Mouse (Mus musculus) lung, postnatal 25 days (tissue): Measurements from ENCODE around the gene Meis3.

Experiments
- DNase-seq: peaks from one replicate; pipeline ENCODE4 v3.0.0; 2022; ENCODE audit warnings: low spot score

Gene Meis3

DNA sequence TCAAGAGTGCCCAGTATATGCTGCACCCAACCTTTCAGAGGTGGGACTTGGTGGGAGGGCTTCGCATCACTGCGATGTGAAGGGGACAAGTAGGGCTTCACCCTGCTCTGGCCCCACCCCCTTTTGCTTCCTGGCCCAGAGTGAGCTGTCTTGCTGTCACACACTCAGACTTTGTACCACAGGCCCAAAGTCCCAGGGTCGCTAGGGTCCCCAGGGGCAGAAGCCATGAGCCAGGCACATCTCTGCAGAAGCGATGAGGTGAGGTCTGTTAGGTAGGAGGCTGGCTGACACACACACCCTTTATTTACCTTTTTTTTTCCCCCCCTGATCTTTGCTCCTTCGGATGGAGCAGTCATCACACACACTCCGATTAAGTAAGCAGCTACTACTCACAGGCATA is 38.3 kb downstream of the Meis3 start:
- DNase-seq: no peak

- DNase-seq: no peak
These were observed 39.1 kb downstream of the Meis3 start for GRCm38 (mm10) chr7:16213986-16214385.

DNA sequence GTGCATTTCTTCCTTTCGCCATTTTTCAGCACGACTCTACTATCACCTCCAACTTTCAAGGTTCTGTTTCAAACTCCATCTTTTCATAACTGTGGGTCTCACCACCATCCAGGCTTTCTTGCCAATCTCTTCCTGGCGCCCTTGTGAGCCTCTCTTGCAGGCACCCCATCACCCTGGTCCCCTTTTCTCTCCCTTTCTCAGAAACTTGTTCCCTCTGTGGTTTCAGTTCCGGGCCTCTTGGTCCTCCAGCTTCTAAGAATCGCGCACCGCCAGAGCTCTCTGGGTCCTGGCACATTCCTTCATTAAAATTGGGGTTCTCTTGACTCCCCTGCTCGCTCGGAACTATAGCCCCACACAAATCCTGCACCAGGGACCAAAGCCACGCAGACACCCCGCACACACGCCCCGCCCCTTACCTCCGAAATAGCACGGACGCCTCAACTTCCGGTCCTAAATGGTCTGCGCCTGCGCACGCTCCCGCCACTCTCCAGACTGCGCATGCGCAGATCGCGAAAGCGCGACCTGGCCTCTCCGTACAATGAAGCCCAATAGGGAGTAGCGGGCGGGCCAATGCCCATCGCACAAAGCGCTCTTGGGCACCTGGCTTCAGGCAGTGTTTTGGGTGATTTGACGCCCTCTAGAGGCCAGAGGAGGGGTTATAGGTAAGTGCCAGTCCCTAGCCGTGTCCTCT is 46.8 kb downstream of the Meis3 start, which contains the start of gene Dhx34:
TSS of gene Dhx34 (minus strand) at position 456 of the 691 bp plus-strand sequence.
- DNase-seq: peak; percentile 96

- DNase-seq: peak; percentile 73
These were observed 55.0 kb downstream of the Meis3 start for GRCm38 (mm10) chr7:16229869-16230268.
